Mouse (Mus musculus) heart, embryonic 16.5 days (tissue): Measurements from ENCODE around the gene Sec61a1. TPM values are rescaled to one million over a fixed set of nuclear protein-coding genes. Genes with fewer than 3 reads are reported as not detected.

Source experiments
- ATAC-seq: fragments of 200-750 bp; cut with Nextera tagmentation; replicated peaks from 2 replicates; pipeline ENCODE4 v1.8.0; 2017; ENCODE audit warnings: moderate number of reproducible peaks; ENCODE audit not compliant: insufficient read depth, low FRiP score; ENCODE audit errors: extremely low read depth
- H3K27ac ChIP-seq: fragments of 300-500 bp; sonication (generic); 2 replicates; pipeline ENCODE4 v1.5.1; 2014; ENCODE audit warnings: mild to moderate bottlenecking, low read length, control low read depth, moderate library complexity
- H3K27me3 ChIP-seq: fragments of 300-500 bp; sonication (generic); 2 replicates; pipeline ENCODE4 v1.6.1; 2014; ENCODE audit warnings: low read length, mixed read lengths; ENCODE audit not compliant: control insufficient read depth, insufficient read depth
- H3K36me3 ChIP-seq: fragments of 300-500 bp; sonication (generic); 2 replicates; pipeline ENCODE4 v1.6.1; 2014; ENCODE audit not compliant: control insufficient read depth, insufficient read depth
- H3K4me1 ChIP-seq: fragments of 300-500 bp; sonication (generic); 2 replicates; pipeline ENCODE4 v1.6.1; 2014; ENCODE audit warnings: low read length, mixed read lengths; ENCODE audit not compliant: control insufficient read depth, insufficient read depth
- H3K4me2 ChIP-seq: fragments of 300-500 bp; sonication (generic); 2 replicates; pipeline ENCODE4 v1.6.1; 2014; ENCODE audit warnings: low read depth, mild to moderate bottlenecking, control low read depth, low read length
- H3K4me3 ChIP-seq: fragments of 300-500 bp; sonication (generic); 2 replicates; pipeline ENCODE4 v1.5.1; 2014; ENCODE audit warnings: mild to moderate bottlenecking, control low read depth, low read length
- H3K9ac ChIP-seq: fragments of 300-500 bp; sonication (generic); 2 replicates; pipeline ENCODE4 v1.6.1; 2014; ENCODE audit warnings: low read length, control low read depth
- H3K9me3 ChIP-seq: fragments of 300-500 bp; sonication (generic); replicated peaks from 2 replicates; pipeline ENCODE4 v1.6.1; 2016; ENCODE audit warnings: low read length; ENCODE audit not compliant: control insufficient read depth
- WGBS: fragments of 180-500 bp; shearing (Covaris S2); extraction: QIAGEN DNeasy Blood & Tissue Kit; methylation state at CpG from one replicate; pipeline ENCODE4 v1.1.7; 2014; 5-methylcytosine and 5-hydroxymethylcytosine counted together
- polyA plus RNA-seq: library from polyadenylated mRNA; unstranded; fragments of >200 nt; fragmentation: Nextera tagmentation; extraction: Ambion mirVana; gene quantifications from 2 replicates; pipeline ENCODE4 v1.2.1, GENCODE M21; 2015

Gene Sec61a1
- 151 and 171 TPM in 2 replicates for polyA plus RNA-seq

GRCm38 (mm10) chr6:88518404-88519263, at the start of gene Sec61a1:
Sec61a1 (minus strand) TSS chr6:88518905.
- H3K36me3 ChIP-seq, result peaks cover 11% of the 10 kb centered on the region; the same call in 1 of the 2 replicates
- peak within 1 kb of the TSS; percentile 93 for H3K4me3 ChIP-seq
- no peaks in the 10 kb centered on the region for H3K27me3 ChIP-seq
- H3K4me1 ChIP-seq, result peaks cover 40% of the 10 kb centered on the region
- peak within 1 kb of the TSS; percentile 89 for H3K4me2 ChIP-seq
- H3K27ac ChIP-seq, result peak within 1 kb of the TSS; percentile 86
- peak within 1 kb of the TSS; percentile 96 for H3K9ac ChIP-seq
- WGBS, result under 1% methylated on average over 80 of the region's 80 CpGs
- peak; percentile 96 for ATAC-seq
- H3K9me3 ChIP-seq, result no peaks in the 10 kb centered on the region

DNA sequence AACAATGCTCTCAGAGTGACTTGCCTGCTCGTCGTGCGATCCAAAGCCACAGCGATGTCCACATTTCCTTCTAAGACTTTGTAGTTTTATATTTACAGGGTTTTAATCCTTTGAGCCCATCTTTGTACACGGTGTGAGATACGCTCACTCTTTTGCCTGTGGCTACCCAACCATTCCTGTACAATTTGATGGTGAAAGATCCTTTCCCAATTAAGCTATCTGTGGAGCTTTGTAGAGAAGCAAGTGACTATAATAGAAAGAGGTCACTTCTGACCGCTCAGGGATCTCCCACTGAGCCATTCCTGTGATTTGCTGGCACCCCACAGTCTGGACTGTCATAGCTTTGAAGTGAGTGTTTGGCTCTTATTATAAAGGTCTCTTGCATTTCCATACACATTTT, 48.0 kb upstream of the Sec61a1 start:
- Histone ChIP-seq H3K4me2 (peak overlapping the region; percentile 18), H3K4me3 (no peak overlapping the region)
- ATAC-seq, result no peak

DNA sequence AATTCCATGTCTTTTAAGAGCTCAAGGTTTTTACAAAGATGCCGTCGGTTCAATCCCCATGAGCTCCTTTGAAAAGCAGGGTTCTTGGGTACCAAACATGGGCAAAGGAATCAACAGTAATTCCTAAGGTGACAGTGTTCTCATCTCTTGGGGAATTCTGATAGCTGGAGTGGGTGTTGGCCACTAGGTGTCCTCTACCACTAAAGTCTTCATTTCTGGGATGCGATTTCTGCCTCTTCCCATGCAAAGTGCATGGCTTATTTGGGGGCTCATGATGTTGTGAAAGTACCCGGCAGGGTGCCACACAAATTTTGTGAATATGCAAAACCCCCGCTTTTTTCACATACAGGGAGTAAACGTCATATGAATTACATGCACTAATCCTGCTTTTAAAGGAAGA, 46.3 kb upstream of the Sec61a1 start:
- Histone ChIP-seq H3K9me3 (no peaks in the 10 kb centered on the region), H3K27me3 (peaks cover 8% of the 10 kb centered on the region)
- WGBS, result 25% methylated on average over 6 of the region's 6 CpGs

More for the DNA sequence above, 48.0 kb upstream of the Sec61a1 start:
- H3K27me3 ChIP-seq, result peaks cover 8% of the 10 kb centered on the region
- H3K36me3 ChIP-seq, result no peaks in the 10 kb centered on the region
- H3K9ac ChIP-seq, result no peak overlapping the region
- WGBS, result 31% methylated on average over 7 of the region's 7 CpGs
- H3K9me3 ChIP-seq, result no peaks in the 10 kb centered on the region
- H3K4me1 ChIP-seq, result no peaks in the 10 kb centered on the region
- no peak overlapping the region for H3K27ac ChIP-seq

DNA sequence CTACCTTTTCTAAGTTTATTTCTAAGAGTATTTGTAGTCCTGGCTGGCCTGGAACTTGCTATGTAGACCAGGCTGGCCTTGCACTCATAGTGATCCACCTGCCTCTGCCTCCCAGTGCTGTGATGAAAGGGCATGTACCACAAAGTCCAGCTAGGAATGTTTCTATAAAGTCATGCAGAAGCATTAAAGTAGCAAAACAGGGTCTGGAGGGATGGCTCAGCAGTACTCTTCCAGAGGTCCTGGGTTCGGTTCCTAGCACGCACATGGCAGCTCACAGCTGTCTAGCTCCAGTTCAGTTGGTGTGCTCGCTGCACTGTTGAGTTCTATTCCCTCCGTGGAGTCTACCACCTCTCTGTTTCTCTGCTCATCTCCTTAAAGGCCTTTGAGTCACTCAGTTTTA, 41.5 kb upstream of the Sec61a1 start:
- ATAC-seq, result no peak
- H3K9ac ChIP-seq, result no peak overlapping the region
- WGBS, result 79% methylated on average over 4 of the region's 4 CpGs
- H3K9me3 ChIP-seq, result no peaks in the 10 kb centered on the region
- no peak overlapping the region for H3K27ac ChIP-seq
- H3K4me2 ChIP-seq, result no peak overlapping the region
- H3K36me3 ChIP-seq, result no peaks in the 10 kb centered on the region
- no peaks in the 10 kb centered on the region for H3K27me3 ChIP-seq
- no peaks in the 10 kb centered on the region for H3K4me1 ChIP-seq
- H3K4me3 ChIP-seq, result no peak overlapping the region

More for the DNA sequence above, 46.3 kb upstream of the Sec61a1 start:
- no peak for ATAC-seq
- Histone ChIP-seq H3K27ac (no peak overlapping the region), H3K4me3 (no peak overlapping the region), H3K9ac (no peak overlapping the region), H3K4me2 (no peak overlapping the region), H3K36me3 (no peaks in the 10 kb centered on the region), H3K4me1 (no peaks in the 10 kb centered on the region)

DNA sequence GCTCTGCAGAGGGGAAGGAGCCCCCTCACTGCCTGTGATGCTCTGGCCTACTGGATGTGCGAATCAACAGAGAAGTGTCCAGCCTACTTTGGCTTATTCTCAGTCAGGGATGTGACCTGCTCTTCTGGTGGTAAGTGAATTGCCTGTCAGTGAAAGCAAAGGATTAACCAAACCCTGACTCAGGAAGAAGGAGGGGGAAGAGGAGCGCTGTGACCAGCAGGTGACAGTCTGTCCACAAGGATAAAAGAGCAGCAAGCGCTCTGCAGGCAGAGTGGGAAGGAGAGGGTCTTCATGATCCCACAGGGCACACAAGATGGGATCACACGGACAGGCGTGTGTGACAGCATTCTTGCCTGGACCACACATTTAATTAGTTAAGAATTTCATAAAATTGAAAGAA, 41.0 kb upstream of the Sec61a1 start:
- no peaks in the 10 kb centered on the region for H3K9me3 ChIP-seq
- no peaks in the 10 kb centered on the region for H3K4me1 ChIP-seq
- 44% methylated on average over 5 of the region's 5 CpGs for WGBS
- no peak overlapping the region for H3K4me2 ChIP-seq
- H3K27ac ChIP-seq, result no peak overlapping the region
- H3K9ac ChIP-seq, result no peak overlapping the region
- ATAC-seq, result no peak
- H3K4me3 ChIP-seq, result no peak overlapping the region
- H3K27me3 ChIP-seq, result no peaks in the 10 kb centered on the region
- no peaks in the 10 kb centered on the region for H3K36me3 ChIP-seq

DNA sequence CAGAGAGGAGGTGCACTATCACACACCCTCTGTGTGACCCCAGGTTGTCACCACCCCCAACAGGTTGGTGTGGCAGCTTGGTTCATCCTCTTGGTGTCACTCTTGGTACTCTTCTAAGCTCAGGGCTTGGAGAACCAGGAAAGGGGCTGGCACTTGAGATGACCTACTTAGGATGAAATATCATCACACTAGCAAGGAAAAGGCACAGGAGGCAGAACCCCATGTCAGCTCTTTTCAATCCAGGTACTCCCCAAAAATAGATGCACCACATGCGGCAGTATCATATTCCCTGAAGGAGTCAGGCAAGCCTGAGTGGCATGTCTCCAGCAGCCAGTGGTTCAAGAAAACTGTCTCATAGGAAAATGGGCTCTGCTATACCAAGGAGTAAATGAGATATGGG, 39.4 kb upstream of the Sec61a1 start:
- 42% methylated on average over 1 of the region's 1 CpGs for WGBS
- no peaks in the 10 kb centered on the region for H3K27me3 ChIP-seq
- H3K4me1 ChIP-seq, result no peaks in the 10 kb centered on the region
- H3K4me3 ChIP-seq, result no peak overlapping the region
- H3K27ac ChIP-seq, result no peak overlapping the region
- no peak overlapping the region for H3K4me2 ChIP-seq
- H3K9ac ChIP-seq, result no peak overlapping the region
- H3K36me3 ChIP-seq, result no peaks in the 10 kb centered on the region
- no peaks in the 10 kb centered on the region for H3K9me3 ChIP-seq
- no peak for ATAC-seq

- 23% methylated on average over 4 of the region's 4 CpGs for WGBS
- Histone ChIP-seq H3K4me3 (no peak overlapping the region), H3K36me3 (no peaks in the 10 kb centered on the region), H3K9ac (no peak overlapping the region), H3K9me3 (no peaks in the 10 kb centered on the region), H3K27ac (no peak overlapping the region), H3K4me2 (no peak overlapping the region), H3K4me1 (no peaks in the 10 kb centered on the region), H3K27me3 (no peaks in the 10 kb centered on the region)
- ATAC-seq, result no peak
Observed at GRCm38 (mm10) chr6:88557548-88557947, 38.8 kb upstream of the Sec61a1 start.

DNA sequence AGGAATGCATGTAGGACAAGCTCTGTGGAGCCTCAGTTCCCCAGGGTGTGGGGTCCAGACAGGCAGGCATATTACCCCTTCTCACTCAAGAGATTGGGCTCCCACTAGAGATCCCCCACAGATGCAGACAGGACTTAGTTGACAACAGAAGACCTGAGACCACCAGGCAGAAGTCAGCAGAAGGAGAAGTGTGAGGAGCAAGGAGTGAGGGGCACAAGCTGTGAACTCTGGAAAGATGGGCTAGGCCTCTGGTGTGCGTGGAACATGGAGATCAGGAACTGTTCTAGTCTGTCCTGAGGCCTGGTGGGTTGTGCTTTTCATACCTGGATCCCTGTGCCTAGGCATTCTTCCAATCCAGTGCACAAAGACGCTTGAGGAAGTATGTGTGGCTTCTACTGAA, 31.2 kb upstream of the Sec61a1 start:
- 0 out of 2 replicates have a peak, but pooled peaks cover 4% of the 10 kb centered on the region for H3K4me1 ChIP-seq
- H3K9ac ChIP-seq, result no peak overlapping the region
- H3K4me2 ChIP-seq, result no peak overlapping the region
- H3K4me3 ChIP-seq, result no peak overlapping the region
- ATAC-seq, result no peak
- WGBS, result 72% methylated on average over 2 of the region's 2 CpGs
- no peak overlapping the region for H3K27ac ChIP-seq
- H3K27me3 ChIP-seq, result peaks cover 23% of the 10 kb centered on the region
- no peaks in the 10 kb centered on the region for H3K9me3 ChIP-seq
- H3K36me3 ChIP-seq, result no peaks in the 10 kb centered on the region

- WGBS, result 27% methylated on average over 4 of the region's 4 CpGs
- 0 out of 2 replicates have a peak, but pooled peaks cover 4% of the 10 kb centered on the region for H3K4me1 ChIP-seq
- no peaks in the 10 kb centered on the region for H3K9me3 ChIP-seq
- H3K27me3 ChIP-seq, result peaks cover 23% of the 10 kb centered on the region
- no peak overlapping the region for H3K27ac ChIP-seq
- H3K4me3 ChIP-seq, result no peak overlapping the region
- H3K36me3 ChIP-seq, result no peaks in the 10 kb centered on the region
- ATAC-seq, result no peak
- no peak overlapping the region for H3K9ac ChIP-seq
- H3K4me2 ChIP-seq, result no peak overlapping the region
Observed at GRCm38 (mm10) chr6:88549137-88549814, 30.6 kb upstream of the Sec61a1 start.
